In genomic region chr19:4497263-4497973, GRCm38 (mm10) we compare ENCODE assay signal across 9 mouse cellular contexts. TPM values are rescaled to one million over a fixed set of nuclear protein-coding genes. Genes with fewer than 3 reads are reported as not detected.
DNase-seq lines count a peak whose midpoint lies in the region; ATAC-seq and TF ChIP-seq lines count a peak whose summit lies in the region.
"Had no signal": no experiment of that assay in that cellular context is flagged by ENCODE, and none has a peak within 500 bp of the region (broad histone marks: within the 10 kb centered on the region; RNA-seq: fewer than 3 reads in every experiment).

No protein-coding gene starts in this region.

- H3K9ac ChIP-seq in forebrain, embryonic 11.5 days (ENCODE audit: low read length): no peak overlapping the region
- H3K9ac ChIP-seq in lung, embryonic 16.5 days (ENCODE audit: low read length): no peak overlapping the region

- intact Hi-C loops in heart, postnatal 36 days (cut with DNase I): loop anchor here (1.0 to 10.0 kb wide), 3 partner anchors 130 to 497 kb away; partner anchors contain the start of genes Npas4 and Rce1

- no peak overlapping the region for H3K4me3 ChIP-seq in G1E (ENCODE audit: low read depth, low read length)
- H3K4me3 ChIP-seq in forebrain, embryonic 11.5 days (ENCODE audit: low read depth, low read length): no peak overlapping the region
- H3K4me3 ChIP-seq in lung, embryonic 16.5 days (ENCODE audit: low read length): no peak overlapping the region
- H3K4me3 ChIP-seq: megakaryocyte, embryonic 14.5 days had no signal

- TF ChIP-seq CTCF in G1E (IDR thresholded peaks at IDR 0.05; ENCODE audit: low read depth, low read length): peak; percentile 79

- WGBS in forebrain, embryonic 11.5 days: 3% methylated on average over 4 of the region's 4 CpGs
- WGBS in lung, embryonic 16.5 days: 8% methylated on average over 4 of the region's 4 CpGs

- no peak overlapping the region for H3K27ac ChIP-seq in forebrain, embryonic 11.5 days (ENCODE audit: low read depth, low read length)
- H3K27ac ChIP-seq in lung, embryonic 16.5 days (ENCODE audit: low read length): no peak overlapping the region

- H3K4me1 ChIP-seq in G1E (ENCODE audit: insufficient read depth, low read depth, low read length): peaks cover 6% of the 10 kb centered on the region; the same call in 1 of the 2 replicates
- H3K4me1 ChIP-seq in forebrain, embryonic 11.5 days (replicated peaks; ENCODE audit: control insufficient read depth, insufficient read depth, low read length): 0 out of 2 replicates have a peak, but pooled peaks cover 2% of the 10 kb centered on the region
- H3K4me1 ChIP-seq in lung, embryonic 16.5 days (replicated peaks; ENCODE audit: control insufficient read depth, insufficient read depth, low read length): no peaks in the 10 kb centered on the region; the same call in 1 of the 2 replicates

- no peak for ATAC-seq in G1E (ENCODE audit: extremely low read depth, insufficient number of reproducible peaks, low FRiP score, poor library complexity, severe bottlenecking)
- ATAC-seq in forebrain, embryonic 11.5 days (replicated peaks; ENCODE audit: low FRiP score): no peak; the same call in 1 of the 2 replicates
- peak; percentile 65 for ATAC-seq in lung, embryonic 16.5 days (ENCODE audit: low read depth)

- H3K4me2 ChIP-seq in forebrain, embryonic 11.5 days (ENCODE audit: low read depth, low read length, severe bottlenecking): no peak overlapping the region
- H3K4me2 ChIP-seq in lung, embryonic 16.5 days (ENCODE audit: low read depth, low read length): peak overlapping the region; percentile 28; the same call in 1 of the 2 replicates

- no peaks in the 10 kb centered on the region for H3K36me3 ChIP-seq in G1E (replicated peaks)
- H3K36me3 ChIP-seq in forebrain, embryonic 11.5 days (ENCODE audit: control insufficient read depth, insufficient read depth, low read length): no peaks in the 10 kb centered on the region
- H3K36me3 ChIP-seq in lung, embryonic 16.5 days (ENCODE audit: control insufficient read depth, insufficient read depth, low read length): no peaks in the 10 kb centered on the region

- no peaks in the 10 kb centered on the region for H3K9me3 ChIP-seq in G1E (replicated peaks)
- no peaks in the 10 kb centered on the region for H3K9me3 ChIP-seq in forebrain, embryonic 11.5 days (ENCODE audit: control insufficient read depth, low read length)
- H3K9me3 ChIP-seq in lung, embryonic 16.5 days (ENCODE audit: control insufficient read depth, low read length): no peaks in the 10 kb centered on the region
- H3K9me3 ChIP-seq: megakaryocyte, embryonic 14.5 days had no signal

- DNase-seq in G1E (ENCODE audit: low spot score): peak; percentile 57
- DNase-seq in c-Kit-positive CD71-positive TER-119-negative erythroid progenitor cells, embryonic 14.5 days (ENCODE audit: low read depth): peak; percentile 62
- DNase-seq in forebrain, embryonic 11.5 days (ENCODE audit: low spot score): peak; percentile 88
- DNase-seq in heart, postnatal 36 days: peak; percentile 65 to 71
- peak; percentile 76 for DNase-seq in layer of hippocampus, adult 11-12 months (ENCODE audit: low spot score)
- peak; percentile 73 for DNase-seq in ovary, postnatal 36 days (ENCODE audit: low spot score)
- peak; percentile 51 to 61 for DNase-seq in thymus, postnatal 36 days

- H3K27me3 ChIP-seq in G1E (ENCODE audit: insufficient read depth, low read length): peaks cover 22% of the 10 kb centered on the region; the same call in 1 of the 2 replicates
- no peaks in the 10 kb centered on the region for H3K27me3 ChIP-seq in forebrain, embryonic 11.5 days (ENCODE audit: control insufficient read depth, insufficient read depth, low read length)
- H3K27me3 ChIP-seq in lung, embryonic 16.5 days (ENCODE audit: control insufficient read depth, insufficient read depth, low read depth, low read length): no peaks in the 10 kb centered on the region

RNA-seq across cellular contexts. Expression of gene 2010003K11Rik, which starts 1.0 kb away (rescaled TPM):
- total RNA-seq in G1E (2014; fragmentation: Nextera tagmentation) (not detected in 2 replicates), G1E (2017) (0.11 TPM in 1 of 2 replicates, not detected in the other)
- polyA plus RNA-seq in G1E (2012): not detected in 2 replicates
- not detected in 2 replicates for polyA plus RNA-seq in forebrain, embryonic 11.5 days (2014; fragmentation: Nextera tagmentation; extraction: Ambion mirVana)
- total RNA-seq in heart, postnatal 36 days (2021): under 1 TPM in 1 of 2 experiments, not detected in 1; 0.25 TPM
- not detected in 2 replicates for polyA plus RNA-seq in lung, embryonic 16.5 days (2015; fragmentation: Nextera tagmentation; extraction: Ambion mirVana)

RNA-seq across cellular contexts. Expression of gene Pcx, which starts 12.9 kb away (rescaled TPM):
- total RNA-seq in G1E (2014; fragmentation: Nextera tagmentation): 2.4 and 26.3 TPM in 2 replicates
- 2.2 and 2.5 TPM in 2 replicates for total RNA-seq in G1E (2017)
- polyA plus RNA-seq in G1E (2012): 11.7 and 12.9 TPM in 2 replicates
- 18.5 and 19.3 TPM in 2 replicates for polyA plus RNA-seq in forebrain, embryonic 11.5 days (2014; fragmentation: Nextera tagmentation; extraction: Ambion mirVana)
- total RNA-seq in heart, postnatal 36 days (2021): 10 to 100 TPM; 36.9 to 43.8 TPM
- 21.3 and 24.7 TPM in 2 replicates for polyA plus RNA-seq in lung, embryonic 16.5 days (2015; fragmentation: Nextera tagmentation; extraction: Ambion mirVana)

RNA-seq across cellular contexts. Expression of gene Syt12, which starts 20.2 kb away (rescaled TPM):
- total RNA-seq in G1E (2014; fragmentation: Nextera tagmentation) (not detected in 2 replicates), G1E (2017) (0.11 and 0.23 TPM in 2 replicates)
- polyA plus RNA-seq in G1E (2012): not detected in 2 replicates
- polyA plus RNA-seq in forebrain, embryonic 11.5 days (2014; fragmentation: Nextera tagmentation; extraction: Ambion mirVana): 1.1 and 1.7 TPM in 2 replicates
- total RNA-seq in heart, postnatal 36 days (2021): 1 to 10 TPM; 6.2 to 8.2 TPM
- 1.2 and 1.6 TPM in 2 replicates for polyA plus RNA-seq in lung, embryonic 16.5 days (2015; fragmentation: Nextera tagmentation; extraction: Ambion mirVana)

RNA-seq across cellular contexts. Expression of gene Rhod, which starts 58.2 kb away (rescaled TPM):
- 2.0 and 2.6 TPM in 2 replicates for total RNA-seq in G1E (2014; fragmentation: Nextera tagmentation)
- 6.0 and 7.8 TPM in 2 replicates for total RNA-seq in G1E (2017)
- 1.1 and 1.6 TPM in 2 replicates for polyA plus RNA-seq in G1E (2012)
- polyA plus RNA-seq in forebrain, embryonic 11.5 days (2014; fragmentation: Nextera tagmentation; extraction: Ambion mirVana): 10.9 and 13.4 TPM in 2 replicates
- total RNA-seq in heart, postnatal 36 days (2021): 1 to 10 TPM; 5.5 to 5.8 TPM
- 32.5 and 34.9 TPM in 2 replicates for polyA plus RNA-seq in lung, embryonic 16.5 days (2015; fragmentation: Nextera tagmentation; extraction: Ambion mirVana)
